Mouse (Mus musculus) ES-E14 (cell line): ENCODE data around the gene Sec14l1.
"Not testable (repeated sequence)": the region's sequence is repeated elsewhere in the genome, so short reads cannot be mapped to it uniquely, and the experiment has no call there.

ENCODE experiments used
- MAFK ChIP-seq: IDR thresholded peaks from 2 replicates; pipeline ENCODE4 v1.6.1; 2014; ENCODE audit warnings: mild to moderate bottlenecking, low read depth, low read length, inconsistent platforms; ENCODE audit not compliant: insufficient read depth
- ZNF384 ChIP-seq: IDR thresholded peaks from 2 replicates; pipeline ENCODE4 v1.6.1; 2012; ENCODE audit warnings: low read depth, low read length, inconsistent platforms

DNA sequence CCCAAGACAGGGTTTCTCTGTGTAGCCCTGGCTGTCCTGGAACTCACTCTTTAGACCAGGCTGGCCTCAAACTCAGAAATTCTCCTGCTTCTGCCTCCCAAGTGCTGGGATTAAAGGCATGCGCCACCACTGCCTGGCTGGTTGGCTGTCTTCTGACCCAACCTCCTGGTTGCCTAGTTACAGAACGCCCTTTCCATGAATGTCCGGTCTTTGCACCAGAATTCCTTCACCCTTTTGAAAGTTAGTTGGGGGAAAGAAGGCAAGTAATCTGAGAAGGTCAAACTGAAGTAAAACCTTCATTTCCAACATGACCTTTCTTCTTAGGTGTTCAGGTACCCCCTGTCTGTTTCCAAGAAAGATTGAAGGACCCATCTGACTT is 31.1 kb upstream of the Sec14l1 start:
- TF ChIP-seq ZNF384, MAFK: not testable (repeated sequence)
